Mouse (Mus musculus): Measurements from ENCODE around the gene Ccdc146.
A peak's percentile ranks its signal among the peaks of the same experiment; 100 is the strongest.
"Not testable (repeated sequence)": the region's sequence is repeated elsewhere in the genome, so short reads cannot be mapped to it uniquely, and the experiment has no call there.

Gene Ccdc146

DNA sequence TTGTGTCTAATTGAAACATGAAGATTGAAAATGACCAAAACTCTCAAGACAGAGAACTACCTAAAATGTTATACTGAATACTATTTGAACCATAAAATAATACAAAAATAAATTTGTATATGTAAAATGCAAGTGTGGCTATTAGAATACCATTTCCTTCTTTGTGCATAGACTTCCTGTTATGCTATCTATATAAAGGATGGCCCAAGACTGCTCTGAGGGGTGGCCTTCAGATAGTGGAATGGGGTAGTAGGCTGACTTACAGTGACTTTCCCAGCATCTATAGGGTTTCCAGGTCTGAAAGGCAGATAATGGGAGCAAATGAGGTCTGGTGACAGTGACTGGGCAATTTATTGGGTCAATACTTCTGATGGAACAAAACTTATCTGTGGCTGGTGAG, 37.1 kb downstream of the Ccdc146 start:
- no peak for DNase-seq (ENCODE audit: low read depth, low spot score)

DNA sequence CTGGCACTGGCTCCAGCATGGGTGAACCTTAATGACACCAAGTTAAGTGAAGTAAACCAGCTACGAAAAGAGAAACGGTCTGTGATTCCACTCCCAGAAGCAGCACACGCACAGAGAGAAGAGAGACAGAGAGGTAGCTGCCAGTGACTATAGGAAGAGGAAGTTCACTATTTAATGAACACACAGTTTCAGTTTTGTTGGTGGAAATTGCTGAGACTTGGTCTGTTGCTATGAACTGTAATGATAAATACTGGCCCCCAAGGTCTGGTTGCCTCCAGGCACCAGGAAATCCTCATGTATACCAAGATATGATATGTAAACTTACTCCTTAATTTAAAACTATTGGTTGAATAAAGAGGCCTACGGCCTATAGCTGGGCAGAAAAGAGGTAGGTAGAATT, 38.0 kb downstream of the Ccdc146 start:
- no peak for DNase-seq (ENCODE audit: low read depth, low spot score)

DNA sequence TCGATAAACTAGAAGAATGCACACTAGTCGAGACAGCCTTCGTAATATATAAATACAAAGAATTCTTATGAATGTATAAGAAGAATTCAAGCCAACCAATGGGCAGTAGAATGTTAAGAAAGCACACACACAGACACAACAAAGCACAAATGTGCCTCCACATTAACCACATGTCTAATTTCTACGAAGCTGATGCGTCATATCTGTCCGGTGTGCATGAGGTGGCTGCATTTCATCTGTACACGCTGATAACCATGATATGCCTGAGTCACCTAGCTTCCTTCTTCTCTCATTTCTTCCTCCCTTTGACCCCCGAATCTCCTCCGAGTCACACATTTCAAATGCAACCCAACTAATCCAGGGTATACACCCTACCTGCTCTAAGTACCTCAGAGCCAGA, 39.5 kb downstream of the Ccdc146 start:
- DNase-seq (ENCODE audit: low read depth, low spot score) = no peak

DNA sequence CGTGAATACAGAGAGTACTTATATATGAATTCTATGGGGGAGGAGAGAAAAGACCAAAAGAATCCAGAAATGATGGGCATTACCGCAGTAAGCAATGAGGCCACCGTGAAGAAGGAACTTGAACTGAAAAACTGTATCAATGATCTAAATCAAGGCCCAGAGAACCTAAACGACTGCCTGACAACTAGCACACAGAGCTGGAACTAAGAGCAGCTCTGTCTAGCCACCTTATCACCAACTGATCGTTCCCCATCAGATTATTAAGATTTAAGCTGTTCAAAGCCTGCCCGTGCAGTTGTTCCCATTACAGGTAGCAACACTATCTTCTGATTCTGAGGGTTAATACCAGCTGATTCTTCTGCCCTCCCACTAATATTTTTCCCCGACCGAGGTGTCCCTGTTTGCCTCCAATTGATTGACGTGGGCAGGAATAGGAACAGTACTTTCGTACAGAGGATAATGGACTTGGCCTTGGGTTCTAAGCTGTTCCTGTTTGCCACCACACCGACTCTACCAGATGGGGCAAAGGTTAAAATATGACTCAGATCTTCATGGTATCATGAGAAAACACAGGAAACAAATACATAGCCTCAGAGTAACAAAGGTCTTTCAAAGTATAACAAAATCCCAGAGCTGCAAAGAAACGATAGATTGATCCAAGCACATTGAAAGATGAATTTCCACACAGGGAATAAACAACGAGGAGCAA, 40.1 kb downstream of the Ccdc146 start:
- DNase-seq (ENCODE audit: low read depth, low spot score) = no peak

DNA sequence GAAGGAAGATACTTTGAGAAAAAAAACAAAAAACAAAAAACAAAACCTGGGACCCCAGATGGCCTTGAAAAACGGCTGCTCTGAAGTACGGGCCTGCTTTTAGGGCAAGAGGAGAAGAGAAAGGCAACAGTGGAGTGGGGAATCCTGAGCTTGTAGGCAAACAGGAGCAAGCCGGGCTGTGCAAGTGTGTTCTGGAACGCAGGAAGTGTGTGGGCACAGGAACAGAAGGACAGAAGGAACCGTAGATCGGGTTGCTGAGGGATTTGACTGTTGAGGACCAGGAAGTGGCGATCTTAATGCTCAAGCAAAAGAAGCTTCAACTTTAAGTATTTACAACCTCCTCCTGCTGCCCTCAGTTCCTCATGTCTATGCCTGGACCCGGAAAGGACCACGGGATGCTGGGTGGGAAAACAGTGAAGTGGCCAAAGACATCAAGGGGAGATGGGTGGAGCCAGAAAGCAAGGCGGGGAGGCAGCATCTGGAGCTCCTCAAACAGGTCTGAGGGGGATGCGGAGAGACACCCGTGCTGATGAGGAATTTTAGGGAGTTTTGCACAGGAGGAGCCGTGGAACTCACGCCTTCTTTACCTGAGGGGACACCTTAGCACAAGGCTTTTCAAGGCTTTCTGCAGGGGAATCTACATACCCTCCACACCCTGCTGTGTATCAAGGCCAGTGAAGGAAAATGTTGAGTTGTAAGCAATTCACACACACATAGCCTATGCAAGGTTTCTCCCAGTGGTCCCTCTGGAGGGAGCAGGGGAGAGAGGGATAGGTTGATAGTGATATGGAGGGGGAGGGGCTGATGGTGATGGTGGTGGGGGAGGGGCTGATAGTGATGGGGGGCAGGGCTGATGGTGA, 40.9 kb downstream of the Ccdc146 start:
- peak; percentile 63 for DNase-seq (ENCODE audit: low read depth, low spot score)

DNA sequence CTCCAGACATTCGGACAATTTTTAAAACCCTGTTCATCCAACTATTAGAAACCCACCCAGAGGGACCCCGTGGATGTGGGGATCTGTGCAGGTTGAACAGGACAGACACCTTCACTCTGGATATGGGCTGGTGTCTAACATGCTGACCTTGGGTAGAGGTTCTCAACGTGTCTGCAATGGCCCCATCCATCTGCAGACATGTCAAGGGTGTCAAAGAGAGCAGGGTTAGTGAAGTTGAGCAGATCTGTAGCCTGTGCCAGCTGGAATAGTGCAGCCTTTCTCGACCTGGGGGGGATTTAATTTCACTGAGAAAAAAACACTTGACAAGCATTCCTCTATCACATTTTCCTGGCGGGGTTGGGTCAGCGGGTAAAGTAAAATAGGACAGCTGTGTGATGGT, 41.8 kb downstream of the Ccdc146 start:
- DNase-seq (ENCODE audit: low read depth, low spot score) = no peak

DNA sequence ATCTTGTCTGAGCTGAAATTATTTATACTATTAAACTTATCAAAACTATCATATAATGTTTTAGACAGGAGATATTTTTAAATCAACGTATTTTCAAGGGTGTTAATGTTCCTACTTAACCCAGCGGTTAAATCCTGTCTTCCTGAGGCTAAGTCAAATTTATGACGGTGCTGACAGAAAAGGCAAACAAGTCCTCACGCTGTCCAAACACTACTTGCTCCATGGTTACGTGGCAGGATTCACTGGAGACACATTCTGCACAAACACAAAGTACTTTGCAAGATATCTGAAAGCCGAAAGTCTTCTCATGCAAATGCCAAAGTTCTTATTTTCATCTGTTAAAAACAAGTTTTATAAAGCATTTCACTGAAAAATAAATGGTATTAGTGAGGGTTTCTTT, 42.5 kb downstream of the Ccdc146 start:
- no peak for DNase-seq (ENCODE audit: low read depth, low spot score)

DNA sequence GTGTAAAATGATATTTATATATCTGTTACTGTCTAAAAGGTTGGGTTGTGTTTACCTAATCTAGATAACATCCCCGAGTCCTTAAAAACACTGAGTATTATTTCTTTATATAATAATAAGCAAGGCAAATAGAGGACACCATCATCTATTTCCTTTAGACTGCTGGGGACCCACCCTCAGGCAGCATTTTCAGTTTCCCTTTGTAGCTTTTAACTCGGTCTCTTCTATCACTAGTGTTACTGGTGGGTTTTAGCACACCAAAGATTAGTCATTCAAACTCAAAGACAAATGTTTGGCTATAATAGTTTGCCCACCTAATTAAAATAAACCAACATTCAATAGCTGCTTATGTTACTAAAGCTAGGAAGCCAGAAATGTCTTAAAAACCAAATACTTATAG, 46.1 kb downstream of the Ccdc146 start:
- no peak for DNase-seq (ENCODE audit: low read depth, low spot score)

DNA sequence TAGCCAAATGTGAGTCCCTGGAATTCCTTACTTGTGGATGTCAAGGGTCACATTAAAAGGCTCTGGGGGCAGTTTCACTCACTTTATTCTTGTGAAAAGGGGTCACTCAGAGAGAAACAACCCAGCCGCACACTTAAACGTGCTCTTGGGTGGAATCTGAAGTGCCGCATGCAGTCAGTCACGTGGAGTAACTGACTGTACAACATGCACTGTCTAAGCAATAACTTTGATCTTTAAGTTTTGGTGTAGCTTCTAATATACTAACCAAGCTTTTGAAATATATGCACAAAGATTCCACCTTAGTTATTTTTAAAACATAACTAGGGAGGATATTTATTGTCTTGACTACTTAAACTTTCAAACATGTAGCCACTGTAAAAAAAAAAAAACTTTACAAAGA, 47.5 kb downstream of the Ccdc146 start:
- no peak for DNase-seq (ENCODE audit: low read depth, low spot score)

DNA sequence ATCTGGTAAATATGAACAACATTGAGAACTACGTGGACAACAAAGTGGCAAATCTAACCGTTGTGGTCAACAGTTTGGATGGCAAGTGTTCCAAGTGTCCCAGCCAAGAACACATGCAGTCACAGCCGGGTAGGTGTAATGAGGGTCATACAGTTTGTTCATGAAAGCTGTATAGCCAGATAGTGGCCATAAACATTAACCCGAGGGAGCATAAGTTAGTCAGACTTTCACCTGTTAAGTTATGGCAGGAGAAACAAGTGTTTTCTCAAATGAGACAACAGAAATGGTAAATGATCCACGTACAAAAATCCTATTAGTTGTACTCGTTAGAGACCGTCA, 51.3 kb downstream of the Ccdc146 start:
- no peak for DNase-seq (ENCODE audit: low read depth, low spot score)

DNA sequence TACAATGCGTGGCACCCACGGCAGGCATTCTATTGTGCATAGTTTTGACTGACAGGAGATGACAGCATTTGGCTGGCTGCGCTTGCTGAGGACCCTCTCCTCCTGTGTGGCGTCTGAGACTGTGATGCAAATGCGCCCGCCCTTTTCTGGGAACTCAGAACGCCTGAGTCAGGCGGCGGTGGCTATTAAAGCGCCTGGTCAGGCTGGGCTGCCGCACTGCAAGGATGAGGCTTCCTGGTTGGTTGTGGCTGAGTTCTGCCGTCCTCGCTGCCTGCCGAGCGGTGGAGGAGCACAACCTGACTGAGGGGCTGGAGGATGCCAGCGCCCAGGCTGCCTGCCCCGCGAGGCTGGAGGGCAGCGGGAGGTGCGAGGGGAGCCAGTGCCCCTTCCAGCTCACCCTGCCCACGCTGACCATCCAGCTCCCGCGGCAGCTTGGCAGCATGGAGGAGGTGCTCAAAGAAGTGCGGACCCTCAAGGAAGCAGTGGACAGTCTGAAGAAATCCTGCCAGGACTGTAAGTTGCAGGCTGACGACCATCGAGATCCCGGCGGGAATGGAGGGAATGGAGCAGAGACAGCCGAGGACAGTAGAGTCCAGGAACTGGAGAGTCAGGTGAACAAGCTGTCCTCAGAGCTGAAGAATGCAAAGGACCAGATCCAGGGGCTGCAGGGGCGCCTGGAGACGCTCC, 51.8 kb downstream of the Ccdc146 start, which contains the start of gene Fgl2:
Fgl2 (plus strand) TSS at position 150 of the 687 bp plus-strand sequence.
- peak; percentile 56 for DNase-seq (ENCODE audit: low read depth, low spot score)

DNA sequence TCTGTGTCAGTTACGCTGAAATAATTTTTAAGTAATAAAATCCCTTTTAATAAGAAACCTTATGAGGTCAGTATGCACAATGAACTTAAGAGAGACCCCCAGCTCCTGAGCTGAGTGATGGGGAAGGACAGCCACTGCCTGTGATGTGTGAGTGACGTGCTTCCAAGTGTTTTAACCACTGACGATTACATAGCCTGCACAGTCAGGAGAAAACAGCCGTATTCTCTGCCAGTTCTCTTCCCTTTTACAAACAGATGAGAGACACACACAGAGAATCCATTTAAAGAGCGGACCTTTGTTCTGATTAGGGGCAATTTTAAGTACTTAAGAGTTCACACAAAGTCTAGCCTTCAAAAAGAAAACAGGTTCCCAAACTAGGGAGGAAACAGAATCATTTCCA, 52.6 kb downstream of the Ccdc146 start:
- DNase-seq (ENCODE audit: low read depth, low spot score) = no peak

DNA sequence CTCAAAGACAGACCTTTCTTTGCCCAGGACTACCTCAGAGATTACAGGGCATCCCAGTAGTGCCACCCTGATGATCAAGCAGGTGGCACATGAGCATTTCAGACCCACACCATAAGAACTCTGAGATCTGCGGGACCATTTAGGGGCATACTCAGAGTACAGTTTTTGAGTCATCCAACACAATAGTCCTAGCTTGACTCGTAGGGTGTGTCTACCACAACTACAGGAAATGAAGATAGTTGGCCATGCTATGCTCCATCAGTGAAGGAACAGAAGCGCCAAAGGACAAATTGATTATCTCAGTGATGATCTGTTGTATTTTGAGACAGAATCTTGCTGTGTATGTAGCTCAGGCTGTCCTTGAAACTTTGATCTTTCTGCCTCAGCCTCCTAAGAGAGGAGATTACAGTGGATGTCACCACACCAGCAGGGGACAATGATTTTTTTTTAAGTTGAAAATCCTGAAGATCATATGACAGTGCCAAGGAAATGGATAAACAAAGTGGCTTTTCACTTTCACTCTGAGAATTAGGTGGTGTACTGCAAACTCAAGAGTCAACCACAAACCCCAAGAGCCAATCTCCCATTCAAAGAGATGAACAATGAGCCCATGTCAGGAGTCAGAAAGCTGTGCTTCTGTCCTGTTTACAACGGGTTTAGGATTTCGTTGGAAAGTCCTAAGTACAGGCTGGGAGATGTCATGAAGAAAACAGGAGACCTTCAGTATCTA, 54.1 kb downstream of the Ccdc146 start:
- no peak for DNase-seq (ENCODE audit: low read depth, low spot score)

DNA sequence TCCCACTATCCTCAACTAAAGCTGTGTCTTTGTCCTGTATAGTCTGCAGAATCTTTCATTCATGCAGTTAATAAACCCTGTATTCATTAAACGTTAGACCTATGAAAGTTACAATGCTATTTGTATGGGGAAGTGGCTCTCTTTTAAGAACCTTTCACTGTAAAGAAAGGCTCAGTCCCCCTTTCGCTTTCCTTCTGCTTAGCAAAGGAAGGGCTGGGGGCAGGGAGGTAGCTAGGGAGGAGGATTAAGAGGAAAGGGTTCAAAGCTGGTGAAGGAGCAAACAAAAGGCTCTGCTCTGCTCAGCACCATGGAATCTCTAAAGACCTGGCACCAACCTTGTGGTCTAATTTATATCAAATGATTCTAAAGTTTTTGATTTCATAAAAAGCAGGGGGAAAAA, 57.0 kb downstream of the Ccdc146 start:
- DNase-seq (ENCODE audit: low read depth, low spot score) = no peak

DNA sequence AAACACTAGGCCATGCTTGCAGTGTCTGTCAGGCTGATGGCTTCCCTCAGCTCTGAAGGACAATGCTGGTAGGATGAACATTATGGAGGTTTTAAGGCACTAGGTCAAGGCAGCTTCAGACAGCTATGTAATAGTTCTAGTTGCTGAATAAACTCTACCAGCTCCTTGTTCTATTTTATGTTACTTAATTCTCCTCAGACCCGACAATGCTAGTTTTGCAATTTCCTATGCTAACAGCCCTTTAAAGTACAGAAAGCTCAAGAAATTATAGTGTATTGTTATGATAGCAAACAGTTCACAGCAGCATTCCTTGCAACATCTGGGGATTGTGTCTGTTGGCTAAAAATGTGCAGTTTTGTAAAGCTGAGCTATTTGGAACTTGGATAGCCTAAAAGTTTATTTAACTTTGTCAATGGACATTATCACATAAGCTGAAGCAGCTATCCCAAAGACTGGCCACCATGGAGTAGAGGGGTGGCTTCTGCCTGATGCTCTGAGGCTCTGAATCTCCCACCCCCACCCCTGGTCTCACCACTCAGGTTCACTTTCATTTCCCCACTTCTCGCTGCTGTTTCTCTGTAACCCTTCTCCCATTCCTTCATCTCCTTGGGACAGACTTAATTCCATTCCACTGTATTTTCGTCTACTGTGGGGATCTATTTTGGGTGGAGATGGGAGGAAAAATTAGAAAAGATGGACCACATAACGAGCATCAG, 58.0 kb downstream of the Ccdc146 start:
- DNase-seq (ENCODE audit: low read depth, low spot score) = no peak

DNA sequence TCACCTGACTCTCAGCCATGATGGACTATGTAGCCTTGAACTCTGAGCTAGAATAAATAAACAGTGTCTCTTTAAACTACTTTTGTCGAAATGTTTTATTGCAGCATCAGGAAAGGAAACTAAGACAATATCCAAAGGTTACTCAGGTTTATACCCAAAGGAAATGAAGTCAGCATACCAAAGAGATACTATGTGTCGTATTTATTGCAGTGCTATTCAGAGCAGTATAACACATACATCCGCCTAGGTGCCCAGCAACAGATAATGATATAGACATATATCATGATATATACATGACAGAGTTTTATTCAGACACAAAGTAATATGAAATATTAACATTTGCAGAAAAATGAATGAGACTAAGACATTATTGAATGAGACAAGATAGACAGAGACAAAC, 61.1 kb downstream of the Ccdc146 start:
- no peak for DNase-seq (ENCODE audit: low read depth, low spot score)

DNA sequence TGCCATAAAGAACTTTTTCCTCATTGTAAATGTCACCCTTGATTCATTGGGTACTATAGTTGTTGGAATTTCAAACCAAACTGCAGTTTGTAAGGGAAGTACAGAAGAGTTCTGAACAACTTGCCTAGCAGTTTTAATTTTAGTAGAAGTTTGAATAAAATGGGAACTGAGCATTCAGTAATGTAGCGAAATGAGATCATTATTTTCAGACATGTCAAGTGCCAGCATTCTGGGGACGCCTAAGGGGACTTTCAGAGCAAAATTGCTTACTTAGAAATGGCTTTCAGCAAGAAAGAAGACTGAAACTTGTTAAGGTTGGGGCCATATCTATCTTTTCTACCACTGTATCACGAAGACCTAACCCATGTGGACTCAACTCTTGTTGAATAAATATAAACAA, 65.8 kb downstream of the Ccdc146 start:
- DNase-seq (ENCODE audit: low read depth, low spot score) = no peak

DNA sequence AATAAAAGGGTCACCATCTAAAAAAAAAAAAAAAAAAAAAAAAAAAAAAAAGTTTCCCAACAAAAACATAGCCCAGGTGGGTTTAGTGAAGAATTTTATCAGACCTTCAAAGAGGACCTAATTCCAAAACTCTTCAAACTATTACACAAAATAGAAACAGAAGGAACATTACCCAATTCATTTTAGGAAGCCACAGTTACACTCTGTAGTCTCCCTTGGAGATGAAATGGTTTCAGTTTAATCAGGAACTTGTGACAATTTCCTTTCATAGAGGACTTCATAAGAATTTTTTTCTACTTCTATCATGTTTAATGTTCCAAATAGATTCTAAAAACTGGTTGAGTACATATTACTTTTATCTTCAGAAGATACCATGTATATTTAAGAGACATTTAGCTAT, 72.8 kb downstream of the Ccdc146 start:
- DNase-seq (ENCODE audit: low read depth, low spot score) = no peak

DNA sequence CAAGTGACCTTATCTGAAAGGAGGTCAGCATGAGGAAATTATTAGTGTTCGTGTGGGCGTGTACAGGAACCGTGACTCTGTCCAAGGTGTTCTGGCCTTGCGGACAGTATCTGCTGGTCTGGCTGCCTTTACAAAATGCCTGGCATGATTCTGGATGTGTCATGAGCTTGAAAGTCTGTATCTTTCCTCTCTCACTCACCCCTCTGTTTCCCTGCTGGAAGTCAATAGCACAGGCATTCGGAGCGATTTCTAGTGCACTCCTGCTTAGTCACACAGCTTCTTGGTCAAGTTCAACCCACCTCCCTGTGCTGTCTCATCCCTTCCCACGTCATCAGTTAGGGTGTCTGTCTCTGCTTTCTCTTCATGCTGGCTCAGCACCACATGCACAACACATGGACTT, 76.1 kb downstream of the Ccdc146 start:
- no peak for DNase-seq (ENCODE audit: low read depth, low spot score)

DNA sequence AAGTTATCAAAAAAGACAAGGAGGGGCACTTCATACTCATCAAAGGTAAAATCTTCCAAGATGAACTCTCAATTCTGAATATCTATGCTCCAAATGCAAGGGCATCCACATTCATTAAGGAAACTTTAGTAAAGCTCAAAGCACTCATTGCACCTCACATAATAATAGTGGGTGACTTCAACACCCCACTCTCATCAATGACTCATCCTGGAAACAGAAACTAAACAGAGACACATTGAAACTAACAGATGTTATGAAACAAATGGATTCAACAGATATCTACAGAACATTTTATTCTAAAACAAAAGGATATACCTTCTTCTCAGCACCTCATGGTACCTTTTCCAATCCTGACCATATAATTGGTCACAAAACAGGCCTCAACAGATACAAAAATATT, 82.2 kb downstream of the Ccdc146 start:
- not testable (repeated sequence) for DNase-seq (ENCODE audit: low read depth, low spot score)

DNA sequence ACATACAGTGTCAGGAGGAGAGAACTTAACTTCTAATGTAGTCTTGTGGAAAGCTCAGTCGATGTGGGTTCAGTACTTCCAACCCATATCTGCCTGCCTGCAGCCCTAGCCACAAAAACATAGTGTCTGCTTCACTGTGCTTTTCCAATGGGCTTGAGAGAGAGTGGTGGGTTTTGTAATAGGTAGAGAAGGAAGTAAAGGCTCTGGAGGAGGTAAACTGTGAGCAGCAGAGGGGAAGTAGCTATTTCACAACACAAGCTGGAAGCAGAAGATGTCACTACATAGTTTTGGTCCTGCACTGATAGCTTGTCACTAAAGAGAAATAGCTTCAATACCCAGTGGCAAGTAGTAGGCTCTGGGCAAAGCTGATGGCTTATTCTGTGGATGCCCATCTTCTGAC, 92.4 kb downstream of the Ccdc146 start:
- no peak for DNase-seq (ENCODE audit: low read depth, low spot score)
